7 mouse cellular contexts compared by ENCODE assay signal in genomic region chr9:117252411-117252861, GRCm38 (mm10).
DNase-seq lines count a peak whose midpoint lies in the region; ATAC-seq and TF ChIP-seq lines count a peak whose summit lies in the region.

No protein-coding gene starts in this region.

- peak overlapping the region; percentile 71 for H3K4me2 ChIP-seq in hindbrain, embryonic 16.5 days (ENCODE audit: low read length)
- H3K4me2 ChIP-seq in midbrain, embryonic 16.5 days (ENCODE audit: low read length) = peak overlapping the region; percentile 64

- no peak for TF ChIP-seq CTCF in cortical plate, adult 2 months (IDR thresholded peaks at IDR 0.05; ENCODE audit: extremely low read depth, insufficient read depth, low read length)
- no peak for TF ChIP-seq CTCF in liver, adult 2 months (IDR thresholded peaks at IDR 0.05; ENCODE audit: low read depth, low read length)

- no peak for TF ChIP-seq POLR2A in cortical plate, adult 2 months (IDR thresholded peaks at IDR 0.05; ENCODE audit: extremely low read depth, insufficient read depth, low read length)
- TF ChIP-seq POLR2A in liver, adult 2 months (IDR thresholded peaks at IDR 0.05; ENCODE audit: extremely low read depth, insufficient read depth, low read length) = no peak

- peak; percentile 80 for ATAC-seq in hindbrain, embryonic 16.5 days
- ATAC-seq in midbrain, embryonic 16.5 days = peak; percentile 73; the same call in 1 of the 2 replicates

- H3K79me2 ChIP-seq in liver, adult 2 months (ENCODE audit: control insufficient read depth, insufficient read depth, low read length) = no peaks in the 10 kb centered on the region

- peak overlapping the region; percentile 66 for H3K4me3 ChIP-seq in cortical plate, adult 2 months (ENCODE audit: insufficient read depth, low read length)
- H3K4me3 ChIP-seq in hindbrain, embryonic 16.5 days (ENCODE audit: low read length) = peak overlapping the region; percentile 60
- H3K4me3 ChIP-seq in liver, adult 2 months (ENCODE audit: insufficient read depth, low read depth, low read length) = peak overlapping the region; percentile 58
- H3K4me3 ChIP-seq in midbrain, embryonic 16.5 days (ENCODE audit: low read depth, low read length) = peak overlapping the region; percentile 51

- no peaks in the 10 kb centered on the region for H3K4me1 ChIP-seq in cortical plate, adult 2 months (ENCODE audit: control insufficient read depth, insufficient read depth, low read length)
- peaks cover 13% of the 10 kb centered on the region for H3K4me1 ChIP-seq in hindbrain, embryonic 16.5 days (ENCODE audit: control insufficient read depth, insufficient read depth, low read depth, low read length)
- H3K4me1 ChIP-seq in liver, adult 2 months (ENCODE audit: control insufficient read depth, insufficient read depth, low read length) = no peaks in the 10 kb centered on the region
- H3K4me1 ChIP-seq in midbrain, embryonic 16.5 days (ENCODE audit: control insufficient read depth, insufficient read depth, low read length) = peaks cover 6% of the 10 kb centered on the region; the same call in 1 of the 2 replicates

- DNase-seq in adrenal gland, adult 18-20 months (ENCODE audit: low spot score in 2 of 2) = peak; percentile 34 to 38
- peak; percentile 61 for DNase-seq in gastrocnemius, postnatal 25 days
- DNase-seq in liver, adult 2 months (ENCODE audit: extremely low read depth, low read depth, low spot score) = no peak
- peak; percentile 46 to 63 for DNase-seq in urinary bladder, postnatal 36 days (ENCODE audit: low spot score in 2 of 2)

- no peaks in the 10 kb centered on the region for H3K36me3 ChIP-seq in hindbrain, embryonic 16.5 days (ENCODE audit: control insufficient read depth, insufficient read depth, low read length)
- no peaks in the 10 kb centered on the region for H3K36me3 ChIP-seq in liver, adult 2 months (ENCODE audit: control insufficient read depth, insufficient read depth, low read length)
- H3K36me3 ChIP-seq in midbrain, embryonic 16.5 days (ENCODE audit: control insufficient read depth, insufficient read depth, low read length) = no peaks in the 10 kb centered on the region

- WGBS in hindbrain, embryonic 16.5 days = under 1% methylated on average over 10 of the region's 10 CpGs
- 2% methylated on average over 10 of the region's 10 CpGs for WGBS in liver, adult 2 months
- WGBS in midbrain, embryonic 16.5 days = under 1% methylated on average over 10 of the region's 10 CpGs

- H3K9ac ChIP-seq in hindbrain, embryonic 16.5 days (ENCODE audit: low read depth, low read length) = peak overlapping the region; percentile 69
- H3K9ac ChIP-seq in liver, adult 2 months (ENCODE audit: low read depth, low read length) = peak overlapping the region; percentile 31; the same call in 1 of the 2 replicates
- H3K9ac ChIP-seq in midbrain, embryonic 16.5 days (ENCODE audit: low read depth, low read length) = peak overlapping the region; percentile 70

- H3K9me3 ChIP-seq in hindbrain, embryonic 16.5 days (ENCODE audit: control insufficient read depth, low read length) = no peaks in the 10 kb centered on the region
- no peaks in the 10 kb centered on the region for H3K9me3 ChIP-seq in midbrain, embryonic 16.5 days (replicated peaks; ENCODE audit: control insufficient read depth, low read length, poor library complexity, severe bottlenecking)

- no peaks in the 10 kb centered on the region for H3K27me3 ChIP-seq in hindbrain, embryonic 16.5 days (replicated peaks; ENCODE audit: control insufficient read depth, insufficient read depth, low read length)
- no peaks in the 10 kb centered on the region for H3K27me3 ChIP-seq in liver, adult 2 months (ENCODE audit: control insufficient read depth, insufficient read depth, low read length)
- no peaks in the 10 kb centered on the region for H3K27me3 ChIP-seq in midbrain, embryonic 16.5 days (ENCODE audit: control insufficient read depth, insufficient read depth, low read depth, low read length)

- no peak overlapping the region for H3K27ac ChIP-seq in cortical plate, adult 2 months (ENCODE audit: insufficient read depth, low read length)
- peak overlapping the region; percentile 76 for H3K27ac ChIP-seq in hindbrain, embryonic 16.5 days (ENCODE audit: low read depth, low read length)
- 0 out of 2 replicates have a peak overlapping the region, but pooled peaks have one; percentile 1 for H3K27ac ChIP-seq in liver, adult 2 months (replicated peaks; ENCODE audit: insufficient read depth, low read depth, low read length)
- peak overlapping the region; percentile 73 for H3K27ac ChIP-seq in midbrain, embryonic 16.5 days (ENCODE audit: low read length)
